Mouse (Mus musculus): ENCODE measurements around the gene Cpeb1. TPM values are rescaled to one million over a fixed set of nuclear protein-coding genes. Genes with fewer than 3 reads are reported as not detected.

Cpeb1 gene
- total RNA-seq, 2 experiments from 2014 or later: not detected

- ATAC-seq (replicated peaks; ENCODE audit: low FRiP score, poor library complexity, severe bottlenecking): no peak
These were observed 75.9 kb downstream of the Cpeb1 start for GRCm38 (mm10) chr7:81379363-81379762.

GRCm38 (mm10) chr7:81372337-81372920, 82.8 kb downstream of the Cpeb1 start:
- no peak for ATAC-seq (replicated peaks; ENCODE audit: low FRiP score, poor library complexity, severe bottlenecking)

- no peak for ATAC-seq (replicated peaks; ENCODE audit: low FRiP score, poor library complexity, severe bottlenecking)
These were observed 83.5 kb downstream of the Cpeb1 start for GRCm38 (mm10) chr7:81371811-81372210.

- no peak for ATAC-seq (replicated peaks; ENCODE audit: low FRiP score, poor library complexity, severe bottlenecking)
These were observed 85.5 kb downstream of the Cpeb1 start for GRCm38 (mm10) chr7:81369724-81370123.

GRCm38 (mm10) chr7:81367946-81368345, 87.3 kb downstream of the Cpeb1 start:
- ATAC-seq (replicated peaks; ENCODE audit: low FRiP score, poor library complexity, severe bottlenecking): no peak

- ATAC-seq (replicated peaks; ENCODE audit: low FRiP score, poor library complexity, severe bottlenecking): no peak
These were observed 98.3 kb downstream of the Cpeb1 start for GRCm38 (mm10) chr7:81356975-81357374.

GRCm38 (mm10) chr7:81356360-81356759, 98.9 kb downstream of the Cpeb1 start:
- no peak for ATAC-seq (replicated peaks; ENCODE audit: low FRiP score, poor library complexity, severe bottlenecking)

GRCm38 (mm10) chr7:81355746-81356145, 99.5 kb downstream of the Cpeb1 start:
- ATAC-seq (replicated peaks; ENCODE audit: low FRiP score, poor library complexity, severe bottlenecking): no peak

- no peak for ATAC-seq (replicated peaks; ENCODE audit: low FRiP score, poor library complexity, severe bottlenecking)
These were observed 103.4 kb downstream of the Cpeb1 start for GRCm38 (mm10) chr7:81351826-81352225.

GRCm38 (mm10) chr7:81348206-81348605, 107.1 kb downstream of the Cpeb1 start:
- no peak for ATAC-seq (replicated peaks; ENCODE audit: low FRiP score, poor library complexity, severe bottlenecking)

GRCm38 (mm10) chr7:81345447-81346170, 109.7 kb downstream of the Cpeb1 start:
- ATAC-seq (replicated peaks; ENCODE audit: low FRiP score, poor library complexity, severe bottlenecking): peak; percentile 60

- peak; percentile 94 for ATAC-seq (replicated peaks; ENCODE audit: low FRiP score, poor library complexity, severe bottlenecking)
These were observed 110.5 kb downstream of the Cpeb1 start, which contains the start of gene Rps17 for GRCm38 (mm10) chr7:81344544-81345446. Gene Rps17 (minus strand): TSS chr7:81345254.

GRCm38 (mm10) chr7:81343831-81344230, 111.4 kb downstream of the Cpeb1 start:
- ATAC-seq (replicated peaks; ENCODE audit: low FRiP score, poor library complexity, severe bottlenecking): no peak

GRCm38 (mm10) chr7:81343316-81343715, 111.9 kb downstream of the Cpeb1 start:
- ATAC-seq (replicated peaks; ENCODE audit: low FRiP score, poor library complexity, severe bottlenecking): no peak

GRCm38 (mm10) chr7:81342356-81343094, 112.7 kb downstream of the Cpeb1 start:
- no peak for ATAC-seq (replicated peaks; ENCODE audit: low FRiP score, poor library complexity, severe bottlenecking)

GRCm38 (mm10) chr7:81341563-81341962, 113.7 kb downstream of the Cpeb1 start:
- no peak for ATAC-seq (replicated peaks; ENCODE audit: low FRiP score, poor library complexity, severe bottlenecking)

- peak; percentile 61; the same call in 1 of the 2 replicates for ATAC-seq (replicated peaks; ENCODE audit: low FRiP score, poor library complexity, severe bottlenecking)
These were observed 115.5 kb downstream of the Cpeb1 start for GRCm38 (mm10) chr7:81339783-81340182.

- no peak for ATAC-seq (replicated peaks; ENCODE audit: low FRiP score, poor library complexity, severe bottlenecking)
These were observed 116.8 kb downstream of the Cpeb1 start for GRCm38 (mm10) chr7:81338522-81338873.

GRCm38 (mm10) chr7:81337785-81338521, 117.3 kb downstream of the Cpeb1 start:
- ATAC-seq (replicated peaks; ENCODE audit: low FRiP score, poor library complexity, severe bottlenecking): no peak
